Mouse (Mus musculus) kidney, postnatal 36 days (tissue): ENCODE measurements at regions not wholly inside any gene's neighbourhood (a gene's known extent, or its start where the extent isn't known, plus 50 kb on each side); places are given as distances from the start of the nearest gene placed in this dataset.

ENCODE experiments used
- DNase-seq, 2 experiments: peaks; one replicate each; pipeline ENCODE4 v3.0.0; 2021 to 2022; ENCODE audit warnings: mixed read lengths in 2 of 2

DNA sequence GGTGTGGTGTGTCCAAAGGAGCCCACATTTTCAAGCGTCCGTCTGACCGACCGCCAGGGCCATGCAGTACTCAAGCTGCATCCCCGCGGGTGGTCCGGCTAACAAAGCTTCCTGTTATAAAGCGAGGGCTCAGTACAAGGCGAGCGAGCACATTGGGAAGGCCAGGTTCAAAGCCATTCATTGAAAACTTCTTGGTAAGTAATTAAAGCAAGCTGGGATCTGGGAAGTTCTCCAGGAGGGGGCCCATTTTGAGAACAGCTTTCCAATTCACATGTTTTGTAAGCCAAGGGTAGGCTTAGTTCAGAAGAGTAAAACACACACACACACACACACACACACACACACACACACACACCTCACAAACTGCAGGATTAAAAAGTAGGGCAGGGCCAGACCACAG is 57.3 kb upstream of the Prep start:
- DNase-seq: no peak

DNA sequence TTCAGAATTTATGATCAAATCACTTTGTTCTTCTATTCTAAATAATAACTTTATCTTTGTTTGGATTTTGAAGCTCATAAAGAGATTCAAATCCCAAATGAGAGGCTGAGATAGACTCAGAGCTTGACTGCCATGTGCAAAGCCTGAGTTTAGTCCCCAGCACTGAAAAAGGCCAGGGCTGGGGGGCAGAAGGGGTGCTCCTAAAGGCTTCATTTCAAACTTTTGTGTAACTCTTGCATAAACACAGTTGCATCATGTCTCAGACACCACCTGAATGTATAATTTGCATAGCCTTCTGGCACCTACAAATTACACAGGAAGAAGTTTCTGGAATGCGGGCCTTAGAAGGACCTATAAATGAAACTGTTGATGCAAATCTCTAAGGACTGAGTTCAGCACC is 57.8 kb upstream of the Prep start:
- no peak for DNase-seq

DNA sequence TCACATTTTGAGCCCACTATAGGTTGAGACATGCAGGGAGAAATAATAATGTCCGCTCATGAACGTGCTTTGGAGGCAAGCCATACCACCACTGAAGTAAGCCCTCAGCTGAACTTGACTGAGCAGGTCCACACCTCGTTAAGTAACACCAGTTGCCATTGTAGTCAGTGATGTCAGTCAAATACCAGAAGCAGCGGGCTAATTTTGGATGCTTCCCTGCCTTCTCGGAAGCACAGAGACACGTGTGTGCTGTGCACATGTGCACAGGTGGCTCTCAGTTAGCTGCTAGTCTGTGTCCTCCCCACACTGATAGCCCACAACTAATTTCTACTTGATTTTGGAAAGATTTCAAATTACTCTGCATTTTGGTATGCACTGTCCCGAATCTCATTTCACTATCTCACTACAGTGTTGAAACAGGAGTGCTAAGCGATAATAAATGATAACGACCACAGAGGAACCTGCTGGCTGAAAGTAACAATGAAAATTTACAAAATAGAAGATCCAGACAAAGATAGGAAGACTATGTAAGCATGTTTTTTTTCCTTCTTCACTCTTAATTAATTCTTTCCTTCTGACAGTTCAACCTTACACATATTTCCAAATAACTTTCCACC is 62.9 kb upstream of the Prep start:
- no peak for DNase-seq

DNA sequence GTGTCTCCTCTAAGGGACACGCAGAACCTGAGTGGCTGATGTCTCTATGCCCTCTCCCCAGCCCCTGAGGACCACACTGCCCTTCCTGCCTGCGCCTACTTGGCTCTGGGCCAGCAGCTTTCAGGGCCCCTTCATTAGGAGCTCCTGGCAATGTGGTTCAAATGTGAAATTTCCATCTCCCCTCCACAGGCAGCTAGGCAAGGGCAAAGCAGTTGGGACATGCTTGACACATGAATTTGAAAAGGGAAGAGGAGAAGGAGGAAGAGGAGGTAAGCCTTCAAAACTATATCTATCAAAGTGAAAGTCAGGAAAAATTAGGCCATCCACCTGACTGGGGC is 63.7 kb upstream of the Prep start:
- DNase-seq: no peak

DNA sequence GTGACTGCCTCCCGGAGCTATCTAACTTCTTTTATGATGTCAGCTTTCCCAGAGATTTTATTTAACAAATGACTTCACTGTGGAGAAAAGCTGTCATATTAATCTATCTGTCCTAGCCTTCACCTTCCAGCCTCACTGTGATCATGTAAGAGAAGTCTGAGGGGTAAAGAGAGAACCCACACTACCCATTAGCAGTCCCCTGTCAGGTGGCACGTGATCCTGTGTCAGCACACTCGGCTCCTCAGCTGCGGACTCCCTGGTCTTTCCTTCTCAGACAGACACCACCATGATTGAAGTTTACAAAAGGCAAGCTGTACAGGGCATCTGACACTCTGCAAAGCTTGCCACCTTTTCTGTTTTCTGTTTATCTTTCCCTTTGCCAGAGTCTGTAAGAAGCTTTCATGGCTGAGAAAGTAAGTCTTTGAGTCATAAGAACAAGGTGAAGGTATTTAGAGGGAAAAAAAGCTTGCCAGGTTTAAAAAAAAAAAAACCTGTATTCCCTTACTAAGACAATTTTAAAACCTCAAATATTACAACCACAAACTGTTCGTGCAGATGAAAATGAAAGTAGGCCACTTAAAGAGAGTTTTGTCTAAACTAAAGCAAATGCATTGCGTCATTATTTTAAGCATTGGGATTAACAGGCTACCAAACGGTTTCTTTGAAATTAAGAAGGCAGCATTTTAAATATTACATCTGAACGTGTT is 64.2 kb upstream of the Prep start:
- DNase-seq: no peak

DNA sequence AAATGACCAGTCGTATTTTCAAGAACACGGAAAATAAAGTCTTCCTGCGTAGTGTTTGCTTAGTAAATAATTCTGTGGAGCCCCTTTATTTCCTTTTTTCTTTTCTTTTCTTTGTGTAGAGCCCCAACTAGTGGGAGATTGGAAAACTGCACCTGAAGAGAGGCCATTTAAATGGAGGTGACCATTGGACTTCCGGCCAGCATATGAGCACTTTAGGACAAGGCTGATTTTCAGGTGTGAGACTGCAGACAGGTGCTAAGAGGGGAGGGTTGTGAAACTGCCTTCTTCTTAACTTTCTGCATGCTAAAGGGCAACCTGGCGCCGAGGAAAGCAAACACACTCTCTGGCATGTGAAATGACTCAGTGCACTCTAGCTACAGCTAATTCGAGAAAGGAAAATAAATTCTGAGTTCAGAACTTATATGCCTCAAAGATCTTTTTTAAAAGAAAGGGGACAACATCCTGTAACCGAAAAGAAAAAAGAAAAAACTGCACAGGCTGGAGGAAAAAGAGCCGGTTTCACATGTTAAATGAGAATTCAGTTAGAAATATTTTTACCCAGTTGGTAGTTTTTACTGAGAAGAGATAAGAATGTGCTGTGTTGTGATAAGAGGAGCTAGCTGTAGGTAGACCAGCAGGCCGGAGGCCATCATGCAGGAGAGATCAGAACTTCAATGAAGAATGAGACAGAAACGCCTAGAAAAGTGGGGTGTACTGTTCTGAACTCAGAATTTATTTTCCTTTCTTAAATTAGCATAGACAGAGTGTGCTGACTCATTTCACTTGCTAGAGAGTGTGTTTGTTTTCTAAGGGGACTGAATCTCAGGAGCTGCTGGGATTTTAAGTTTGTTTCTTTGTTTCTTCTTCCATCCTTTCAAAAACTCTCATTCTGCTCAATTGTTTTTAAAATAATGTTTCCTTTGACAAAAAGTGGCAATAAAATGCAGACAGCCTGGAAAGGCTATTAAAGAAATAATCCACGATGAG is 65.8 kb upstream of the Prep start:
- peak; percentile 77 to 79 for DNase-seq

DNA sequence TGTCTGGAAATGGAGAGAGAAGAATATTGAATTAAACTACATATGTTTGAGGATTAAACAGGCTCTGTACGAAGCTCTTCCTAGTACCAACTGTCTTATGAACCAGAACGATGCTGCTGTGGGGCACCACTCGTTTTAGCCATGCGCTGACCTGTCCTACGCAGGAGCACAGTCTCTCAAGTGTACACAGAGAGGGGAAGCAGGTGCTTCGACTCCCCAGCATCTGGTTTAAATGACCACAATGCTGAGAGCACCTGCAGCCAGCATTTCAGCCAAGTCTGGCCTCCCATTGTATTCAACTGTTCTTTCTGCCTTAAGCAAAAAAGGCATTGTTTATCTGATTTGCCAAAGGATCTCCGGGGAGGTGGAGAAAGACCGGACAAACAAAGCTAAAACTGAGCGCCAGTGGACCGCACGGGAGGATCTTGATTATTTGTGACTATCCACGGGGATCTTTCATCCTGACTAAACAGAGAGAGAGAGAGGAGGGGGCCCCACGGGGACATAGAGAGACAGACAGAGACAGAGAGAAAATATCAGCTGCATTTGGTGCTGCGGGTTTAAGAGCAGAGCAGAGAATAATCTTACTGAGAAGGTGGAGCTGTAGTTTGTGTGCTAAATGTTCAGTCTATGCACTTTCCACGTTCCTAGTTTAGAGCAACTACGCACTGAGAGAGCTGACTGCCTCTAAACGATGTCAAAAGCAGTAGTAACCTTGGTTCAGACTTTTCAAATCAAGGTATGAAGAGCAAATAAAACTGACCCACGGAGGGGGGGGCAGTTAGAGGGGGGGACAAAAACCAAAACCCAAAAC is 66.8 kb upstream of the Prep start:
- DNase-seq: peak in 1 of 2 experiments; percentile 27

DNA sequence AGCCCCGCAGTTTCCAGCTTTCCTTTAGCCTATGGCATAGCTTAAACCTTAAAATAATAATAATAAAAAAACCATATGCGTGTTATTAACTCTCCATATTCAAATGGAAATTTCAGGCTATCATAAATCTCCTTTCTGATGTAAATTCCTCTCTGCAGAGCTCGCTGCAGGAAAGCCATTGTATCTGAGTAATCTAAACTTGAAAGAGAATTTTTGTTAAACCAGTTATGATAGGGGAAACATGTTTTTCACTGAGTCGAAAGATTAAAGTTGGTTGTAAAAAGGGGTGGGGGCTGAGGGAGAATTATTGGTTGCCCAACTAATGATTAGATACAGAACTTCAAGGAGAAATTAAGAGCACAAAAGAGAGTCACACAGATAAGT is 69.1 kb upstream of the Prep start:
- DNase-seq: no peak

DNA sequence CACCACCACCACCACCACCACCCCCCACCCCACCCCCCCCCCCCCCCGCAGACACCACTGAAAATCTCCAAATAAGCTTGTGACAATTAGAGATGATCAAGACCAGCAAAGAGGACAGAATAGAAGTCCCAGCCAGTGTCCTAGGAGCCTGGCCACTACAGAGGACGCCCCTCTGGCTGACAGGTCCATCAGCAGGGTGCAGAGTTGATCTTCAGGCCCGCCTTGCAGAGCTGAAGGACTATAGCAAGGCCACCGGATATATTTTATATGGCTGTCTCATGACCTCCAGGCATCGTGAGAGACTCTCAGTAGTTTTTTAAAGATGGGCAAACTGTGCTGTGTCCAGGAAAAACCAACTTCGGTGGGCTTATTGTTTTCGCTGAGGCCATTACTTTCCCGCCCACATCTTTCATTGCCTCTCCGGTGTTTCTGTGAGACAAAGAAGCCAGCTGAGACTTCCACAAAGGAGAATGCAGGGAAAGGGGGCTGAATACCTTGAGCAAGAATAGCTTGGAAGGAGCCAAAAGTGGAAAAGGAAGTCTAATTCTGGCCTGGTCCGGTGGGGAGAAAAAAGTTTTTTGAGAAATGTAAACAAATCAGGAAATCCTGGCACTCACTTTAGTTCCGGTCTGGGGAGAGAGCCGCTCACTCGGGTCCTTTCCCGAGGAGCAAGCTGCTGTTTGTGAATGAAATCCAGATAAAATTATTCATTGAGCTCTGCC is 69.7 kb upstream of the Prep start:
- DNase-seq: peak; percentile 54 to 62

DNA sequence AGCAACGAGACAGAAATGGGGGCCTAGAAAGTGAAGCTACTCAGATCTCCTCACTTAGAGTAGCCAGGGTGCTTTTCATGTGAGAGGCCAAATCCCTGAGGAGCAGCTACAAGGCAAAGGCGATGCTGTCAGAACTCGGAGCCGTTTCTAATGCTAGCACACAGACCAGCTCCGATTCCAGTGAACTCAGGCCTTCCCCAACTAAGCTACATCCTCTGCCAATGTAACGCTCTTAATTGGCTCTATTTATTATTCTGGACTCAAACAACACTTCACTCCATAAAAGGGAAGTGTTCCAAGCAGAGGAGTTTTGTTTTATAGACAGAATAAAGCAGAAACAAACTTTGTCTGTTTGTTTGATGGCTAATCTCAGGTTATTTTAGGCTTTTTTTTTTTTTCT is 71.2 kb upstream of the Prep start:
- DNase-seq: no peak

DNA sequence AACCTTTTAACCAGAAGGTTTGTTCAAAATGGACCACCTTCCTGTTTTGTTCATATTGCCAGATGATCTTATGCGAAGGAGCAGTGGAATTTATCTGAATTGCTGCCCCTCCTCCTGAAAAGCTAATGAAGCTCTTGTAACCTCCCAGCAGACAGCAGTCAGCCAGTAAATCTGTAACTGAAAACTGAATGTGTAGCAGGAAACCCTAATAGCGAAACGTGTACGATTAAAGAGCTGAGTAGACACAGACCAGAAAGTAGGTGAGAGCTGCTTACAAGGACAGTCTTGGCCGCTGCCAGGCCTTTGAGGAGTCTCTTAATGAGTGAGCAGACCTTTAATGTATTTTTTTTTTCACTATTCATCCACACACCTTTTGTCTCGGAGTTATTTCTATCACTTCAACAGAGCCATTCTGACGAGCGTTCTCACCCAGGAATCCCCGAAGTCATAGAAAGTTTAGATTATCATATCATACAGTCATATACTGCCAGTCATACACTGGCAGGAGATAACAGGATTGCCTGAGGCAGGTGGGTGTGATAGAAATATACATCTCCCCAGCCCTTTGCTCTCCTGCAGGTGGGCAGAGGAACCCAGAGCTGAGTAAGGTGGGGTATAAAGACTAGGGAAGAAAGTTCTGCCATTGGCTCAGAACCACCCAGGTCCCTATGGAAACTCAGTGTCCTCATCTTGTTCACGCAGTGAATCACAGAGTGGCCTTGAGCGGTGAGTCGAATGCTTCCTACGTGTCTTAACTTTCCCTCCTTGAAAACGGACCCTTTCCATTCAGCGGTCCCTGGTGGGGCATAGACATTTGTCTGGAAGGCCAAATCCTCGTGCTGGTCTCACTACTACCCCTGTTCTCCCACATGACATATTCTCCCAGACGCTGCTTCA is 72.4 kb upstream of the Prep start:
- DNase-seq: no peak

DNA sequence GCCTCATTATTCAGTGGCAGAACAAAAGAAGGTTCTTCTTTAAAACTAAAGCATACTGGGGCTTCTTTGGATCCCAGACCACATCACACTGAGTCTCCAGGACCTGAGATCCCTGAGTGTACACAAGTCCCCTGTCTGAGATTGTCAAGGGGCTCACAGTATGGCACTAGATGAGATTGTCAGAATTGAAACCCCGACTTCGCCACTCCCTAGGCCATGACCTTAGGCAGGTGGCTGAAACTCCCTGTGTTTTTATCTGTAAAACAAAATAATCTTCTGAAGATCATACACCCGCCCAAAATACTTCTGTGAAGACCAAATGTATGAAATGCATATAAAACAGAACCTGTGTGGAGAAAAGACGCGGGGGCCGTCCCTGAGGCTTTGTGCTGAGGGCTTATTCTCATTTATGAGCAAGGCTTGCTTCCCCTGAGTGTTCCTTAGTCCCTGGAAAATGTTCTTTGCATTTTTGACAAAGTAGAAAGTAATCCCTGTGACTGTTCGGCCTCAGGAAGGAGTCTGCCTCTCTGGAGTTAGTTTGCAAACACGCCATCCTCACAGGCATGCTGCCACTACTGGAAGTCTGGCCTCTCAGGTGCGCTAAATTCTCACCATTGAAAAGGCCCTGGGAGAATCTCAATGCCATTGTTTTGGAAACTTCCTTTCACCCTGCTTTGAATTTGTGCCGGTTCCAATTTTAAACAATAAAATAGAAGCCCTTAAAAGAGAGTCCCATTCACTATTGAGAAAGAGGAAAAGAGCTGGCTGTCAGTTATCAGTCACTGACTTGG is 73.3 kb upstream of the Prep start:
- DNase-seq: peak in 1 of 2 experiments; percentile 30

DNA sequence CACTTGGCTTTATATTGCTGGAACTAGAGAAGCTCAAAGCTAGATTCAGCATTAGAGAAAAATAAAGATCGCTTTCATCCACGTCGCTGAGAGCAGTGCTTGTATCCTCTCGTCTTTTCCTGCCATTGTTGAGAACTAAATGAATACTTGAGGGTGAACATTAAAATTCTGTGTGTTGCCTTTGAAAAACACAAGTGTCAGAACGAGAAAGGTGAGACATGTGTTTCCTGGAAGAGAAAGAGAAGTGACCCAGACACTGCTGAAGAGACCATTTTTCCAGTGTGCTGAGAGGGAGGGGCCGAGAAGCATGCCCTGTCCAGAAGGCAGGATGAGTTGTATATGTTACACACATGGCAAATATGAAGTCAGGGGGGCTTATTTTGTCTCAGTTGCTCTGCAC is 77.5 kb upstream of the Prep start:
- no peak for DNase-seq

DNA sequence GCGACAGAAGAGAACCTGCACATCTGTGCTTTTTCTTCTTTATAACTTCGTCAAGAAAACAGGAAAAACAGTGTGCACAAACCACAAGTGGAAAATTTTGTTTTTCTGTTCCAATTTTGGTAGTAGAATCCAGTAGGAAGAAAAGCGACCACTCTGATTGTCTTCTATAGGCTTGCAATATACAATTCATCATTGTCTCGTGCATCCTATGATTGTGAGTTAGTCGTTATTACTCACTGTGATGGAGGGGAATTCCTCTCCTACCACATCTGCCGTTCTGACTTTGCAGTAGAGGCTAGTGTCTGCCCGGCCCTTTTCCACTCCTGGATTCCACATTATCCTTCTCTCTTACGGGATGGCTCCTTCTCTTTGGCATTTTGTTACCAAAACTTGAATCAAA is 78.2 kb upstream of the Prep start:
- DNase-seq: no peak

DNA sequence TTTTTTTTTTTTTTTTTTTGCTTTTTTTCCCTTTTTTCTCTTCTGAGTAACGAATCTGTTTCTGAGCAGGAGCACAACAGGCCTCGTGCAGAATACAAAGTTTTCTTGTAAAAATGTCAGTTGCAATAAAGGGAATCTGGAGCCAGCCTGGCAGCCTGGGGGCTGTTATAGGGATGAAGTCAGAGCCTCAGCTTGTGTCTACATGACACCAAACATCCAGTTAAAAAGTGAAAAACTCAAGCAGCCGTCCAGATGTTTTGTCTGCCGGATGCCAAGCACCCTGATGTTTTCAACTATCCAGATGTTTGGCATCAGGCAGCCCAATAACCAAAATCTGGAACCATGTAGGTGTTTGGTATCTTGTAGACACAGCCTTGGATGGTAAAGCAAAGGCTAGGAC is 79.4 kb upstream of the Prep start:
- no peak for DNase-seq

DNA sequence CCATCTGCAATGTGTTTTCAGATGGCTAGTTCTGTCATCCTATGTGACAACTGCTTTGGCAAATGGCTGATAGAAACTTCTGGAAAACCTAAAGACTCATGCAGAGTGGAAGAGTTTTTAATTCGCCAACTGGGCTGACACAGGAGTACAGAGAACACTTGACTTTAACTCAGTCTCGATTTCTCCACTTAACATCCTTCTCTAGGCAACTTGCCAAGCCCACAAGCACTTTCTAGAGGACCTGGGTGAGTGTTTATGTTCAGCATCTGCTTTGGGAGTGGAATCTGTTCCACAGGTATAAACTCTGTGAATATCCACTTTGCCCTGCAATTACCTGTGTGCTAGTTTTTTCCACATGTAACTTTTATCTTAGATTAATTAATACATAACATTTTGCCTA is 85.1 kb upstream of the Prep start:
- no peak for DNase-seq

DNA sequence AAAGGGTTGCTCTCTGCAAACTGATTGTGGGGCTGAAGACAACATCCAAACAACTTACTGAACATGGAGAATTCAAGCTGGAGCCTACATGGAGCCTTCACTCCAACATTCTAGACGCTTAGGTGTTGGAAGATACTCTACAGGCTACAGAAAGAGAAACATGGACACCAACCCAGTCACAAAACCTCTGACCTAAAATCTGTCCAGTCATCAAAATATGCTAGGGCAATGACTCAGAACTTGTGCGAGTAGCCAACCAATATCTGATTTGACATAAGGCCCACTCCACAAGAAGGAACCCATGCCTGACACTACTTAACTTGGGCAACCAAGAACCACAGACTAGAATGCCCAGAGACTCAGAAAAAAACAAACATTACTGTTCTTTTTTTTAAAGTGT is 90.2 kb upstream of the Prep start:
- no peak for DNase-seq

DNA sequence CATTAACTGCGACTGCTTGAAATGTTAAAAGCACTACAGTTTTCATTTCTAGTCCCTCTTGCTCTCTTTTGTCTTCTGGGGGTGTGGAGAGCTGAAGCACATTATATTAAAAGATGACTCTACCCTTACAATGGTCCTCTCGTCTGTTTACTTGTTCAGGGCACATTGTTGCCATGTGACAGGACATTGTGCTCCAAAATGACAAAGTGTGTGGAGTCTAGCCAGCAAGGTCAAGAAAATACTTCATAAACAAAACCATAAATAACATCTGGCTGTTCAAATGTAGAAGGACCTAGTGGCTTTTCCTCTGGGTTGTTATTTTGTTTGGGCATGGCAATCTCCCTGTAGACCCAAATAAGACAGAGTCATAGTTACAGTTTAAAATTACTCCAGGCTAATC is 95.1 kb upstream of the Prep start:
- DNase-seq: peak; percentile 33 to 45

DNA sequence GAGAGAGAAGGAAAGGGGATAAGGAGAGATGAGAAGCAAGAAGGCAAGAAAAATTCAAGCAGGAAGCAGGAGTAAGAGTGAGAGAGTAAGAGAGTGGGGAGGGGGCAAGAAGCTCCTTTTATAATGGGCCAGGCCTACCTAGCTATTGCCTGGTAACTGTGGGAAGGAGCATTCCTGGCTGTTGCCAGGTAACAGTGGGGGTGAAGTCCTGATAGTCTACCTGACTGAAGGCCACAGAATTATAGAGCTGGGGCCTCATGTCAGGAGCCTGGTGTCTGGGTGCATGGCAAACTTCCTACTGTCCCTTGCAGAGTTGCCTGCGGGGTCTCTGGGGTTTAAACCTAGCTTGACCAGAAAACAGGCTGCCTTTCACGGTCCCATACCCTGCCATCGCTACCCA is 107.0 kb upstream of the Prep start:
- DNase-seq: no peak

DNA sequence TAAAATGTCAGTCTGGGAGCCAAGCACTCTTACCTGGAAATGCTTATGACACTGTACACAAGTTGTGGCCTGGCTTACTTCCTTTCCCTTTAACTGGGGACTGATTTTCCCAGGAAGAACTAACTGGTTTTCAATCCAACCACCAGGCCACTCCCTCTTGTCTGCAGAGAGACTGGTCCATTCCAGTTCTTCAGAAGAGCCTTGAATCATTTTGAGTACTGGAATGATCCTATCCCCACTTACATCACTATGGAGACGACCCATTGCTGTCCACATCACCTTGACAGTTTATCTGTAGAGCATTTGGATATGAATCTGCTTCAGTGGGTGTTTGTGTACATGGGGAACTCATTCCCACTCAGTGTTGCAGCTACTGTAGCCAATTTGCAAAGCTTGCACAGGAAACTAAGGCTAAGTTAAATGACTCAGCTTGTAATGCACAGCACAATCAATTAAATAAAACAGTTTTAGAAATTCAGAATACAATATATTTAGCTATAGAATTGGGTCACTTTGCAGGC is 121.7 kb upstream of the Prep start:
- DNase-seq: no peak
